Mouse (Mus musculus) liver, adult 2 months (tissue): ENCODE measurements around the gene Plcl2.

Experiments used
- CTCF ChIP-seq: fragments of 200-500 bp; IDR thresholded peaks from 2 replicates; pipeline ENCODE4 v1.5.1; 2011; ENCODE audit warnings: low read depth, low read length, control low read depth
- POLR2A ChIP-seq: fragments of 200-500 bp; IDR thresholded peaks from 2 replicates; pipeline ENCODE4 v1.6.1; 2011; ENCODE audit warnings: low read length, control low read depth; ENCODE audit not compliant: insufficient read depth; ENCODE audit errors: extremely low read depth

GRCm38 (mm10) chr17:50524970-50525369 lies 15.8 kb downstream of the Plcl2 start:
- no peak for TF ChIP-seq CTCF
- no peak for TF ChIP-seq POLR2A
